Mouse (Mus musculus) heart, embryonic 14.5 days (tissue): ENCODE data around the gene Gm28038. TPM values are rescaled to one million over a fixed set of nuclear protein-coding genes. Genes with fewer than 3 reads are reported as not detected.
A peak's percentile ranks its signal among the peaks of the same experiment; 100 is the strongest.

ENCODE experiments used
- ATAC-seq: fragments of 200-750 bp; cut with Nextera tagmentation; 2 replicates; pipeline ENCODE4 v1.8.0; 2017; ENCODE audit warnings: low read depth, moderate TSS enrichment; ENCODE audit not compliant: insufficient number of reproducible peaks, insufficient read depth, low FRiP score
- H3K27ac ChIP-seq, 2 experiments: fragments of 200-500 bp in 1 of 2; fragments of 300-500 bp in 1 of 2; sonication (generic) in 1 of 2; replicated peaks in 1 of 2; 2 replicates each; pipeline ENCODE4 v1.5.1; 2012 to 2014; ENCODE audit warnings: low read depth in 2 of 2, low read length in 2 of 2, control low read depth in 1 of 2, mild to moderate bottlenecking in 1 of 2, mixed read lengths in 1 of 2; ENCODE audit not compliant: control insufficient read depth in 1 of 2, insufficient read depth in 1 of 2
- H3K27me3 ChIP-seq: fragments of 300-500 bp; sonication (generic); 2 replicates; pipeline ENCODE4 v1.6.1; 2014; ENCODE audit warnings: mild to moderate bottlenecking, low read length, control low read depth; ENCODE audit not compliant: control insufficient read depth, insufficient read depth
- H3K36me3 ChIP-seq: fragments of 300-500 bp; sonication (generic); 2 replicates; pipeline ENCODE4 v1.6.1; 2014; ENCODE audit warnings: mild to moderate bottlenecking, control low read depth, low read length, mixed read lengths; ENCODE audit not compliant: control insufficient read depth, insufficient read depth
- H3K4me1 ChIP-seq, 2 experiments: fragments of 200-500 bp in 1 of 2; fragments of 300-500 bp in 1 of 2; sonication (generic) in 1 of 2; 2 replicates each; pipeline ENCODE4 v1.6.1; 2012 to 2014; ENCODE audit warnings: low read length in 2 of 2, control low read depth in 1 of 2, mixed read lengths in 1 of 2; ENCODE audit not compliant: control insufficient read depth in 2 of 2, insufficient read depth in 2 of 2
- H3K4me2 ChIP-seq: fragments of 300-500 bp; sonication (generic); 2 replicates; pipeline ENCODE4 v1.6.1; 2014; ENCODE audit warnings: mild to moderate bottlenecking, low read length
- H3K4me3 ChIP-seq, 2 experiments: fragments of 200-500 bp in 1 of 2; fragments of 300-500 bp in 1 of 2; sonication (generic) in 1 of 2; 2 replicates each; pipeline ENCODE4 v1.5.1; 2012 to 2014; ENCODE audit warnings: low read length in 2 of 2, mild to moderate bottlenecking in 2 of 2, control low read depth in 1 of 2, low read depth in 1 of 2, moderate library complexity in 1 of 2; ENCODE audit not compliant: control insufficient read depth in 1 of 2, insufficient read depth in 1 of 2
- H3K9ac ChIP-seq: fragments of 300-500 bp; sonication (generic); 2 replicates; pipeline ENCODE4 v1.6.1; 2014; ENCODE audit warnings: mild to moderate bottlenecking, low read length
- H3K9me3 ChIP-seq: fragments of 300-500 bp; sonication (generic); 2 replicates; pipeline ENCODE4 v1.6.1; 2016; ENCODE audit warnings: low read length, control low read depth; ENCODE audit not compliant: control insufficient read depth
- WGBS: fragments of 180-500 bp; shearing (Covaris S2); extraction: QIAGEN DNeasy Blood & Tissue Kit; methylation state at CpG from one replicate; pipeline ENCODE4 v1.1.7; 2014; 5-methylcytosine and 5-hydroxymethylcytosine counted together
- polyA plus RNA-seq: library from polyadenylated mRNA; unstranded; fragments of >200 nt; fragmentation: Nextera tagmentation; extraction: Ambion mirVana; gene quantifications from 2 replicates; pipeline ENCODE4 v1.2.1, GENCODE M21; 2014

Gene Gm28038
- not detected in 2 replicates for polyA plus RNA-seq

DNA sequence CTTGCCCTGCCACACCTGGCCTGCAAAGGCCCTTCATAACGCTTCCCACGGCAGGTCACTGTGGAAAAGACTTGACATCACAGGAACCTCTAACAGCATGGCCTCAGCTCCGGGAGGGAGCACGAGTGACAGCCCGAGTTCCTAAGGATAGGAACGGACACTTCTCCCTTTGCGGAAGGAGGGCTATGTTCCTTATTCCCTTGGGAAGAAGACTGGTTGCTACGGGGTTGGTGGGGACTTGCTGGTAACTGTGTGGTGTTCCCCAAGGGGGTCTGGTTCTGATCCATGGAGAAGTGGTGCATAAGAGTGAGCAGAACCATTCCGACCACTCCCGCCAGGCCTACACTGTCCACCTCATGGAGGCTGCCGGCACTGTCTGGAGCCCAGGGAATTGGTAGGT, at the start of gene Gm28038:
Gm28038 (plus strand) TSS at position 301 of the 400 bp plus-strand sequence.
- Histone ChIP-seq H3K4me3 (no peak within 1 kb of the TSS), H3K4me2 (no peak within 1 kb of the TSS), H3K4me1 (peaks cover 7 to 9% of the 10 kb centered on the region in 2 experiments), H3K9ac (no peak within 1 kb of the TSS), H3K36me3 (peaks cover 10% of the 10 kb centered on the region), H3K27me3 (no peaks in the 10 kb centered on the region), H3K27ac (no peak within 1 kb of the TSS), H3K9me3 (no peaks in the 10 kb centered on the region)
- no peak for ATAC-seq
- 92% methylated on average over 11 of the region's 11 CpGs for WGBS

DNA sequence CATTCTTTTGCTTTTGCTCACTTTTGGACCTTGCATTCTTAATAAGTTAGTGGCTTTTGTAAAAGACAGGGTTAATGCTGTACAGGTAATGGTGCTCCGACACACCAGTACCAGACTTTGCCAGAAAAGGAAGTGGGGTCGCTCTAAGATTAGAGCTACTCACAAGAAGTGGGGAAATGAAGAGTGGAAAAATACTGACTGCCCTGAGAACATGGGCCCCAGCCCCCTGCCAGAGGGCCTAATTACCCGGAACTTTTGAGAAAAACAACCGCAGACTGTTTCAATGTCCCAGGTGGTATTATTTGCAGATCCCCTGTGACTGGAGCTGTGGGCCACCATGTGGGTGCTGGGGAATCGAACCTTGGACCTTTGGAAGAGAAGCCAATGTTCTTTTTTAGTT, 45.2 kb upstream of the Gm28038 start:
- H3K4me2 ChIP-seq, result no peak overlapping the region
- H3K4me1 ChIP-seq, result peaks cover 21 to 23% of the 10 kb centered on the region in 2 experiments
- H3K9ac ChIP-seq, result no peak overlapping the region
- H3K9me3 ChIP-seq, result peaks cover 2% of the 10 kb centered on the region; the same call in 1 of the 2 replicates
- WGBS, result 77% methylated on average over 5 of the region's 5 CpGs
- H3K27ac ChIP-seq, result no peak overlapping the region
- H3K4me3 ChIP-seq, result no peak overlapping the region
- peaks cover 5% of the 10 kb centered on the region for H3K36me3 ChIP-seq
- no peak for ATAC-seq
- H3K27me3 ChIP-seq, result no peaks in the 10 kb centered on the region

- H3K27ac ChIP-seq, result peak overlapping the region; percentile 84 to 91
- peak overlapping the region; percentile 91 for H3K9ac ChIP-seq
- WGBS, result 2% methylated on average over 18 of the region's 18 CpGs
- H3K4me1 ChIP-seq, result peaks cover 26 to 33% of the 10 kb centered on the region in 2 experiments
- no peaks in the 10 kb centered on the region for H3K9me3 ChIP-seq
- H3K27me3 ChIP-seq, result no peaks in the 10 kb centered on the region
- peak overlapping the region; percentile 76 to 93 for H3K4me3 ChIP-seq
- H3K4me2 ChIP-seq, result peak overlapping the region; percentile 79
- no peak for ATAC-seq
- peaks cover 15% of the 10 kb centered on the region for H3K36me3 ChIP-seq
Observed at GRCm38 (mm10) chr2:30236426-30237198, 44.2 kb upstream of the Gm28038 start.

GRCm38 (mm10) chr2:30237199-30237880, 43.5 kb upstream of the Gm28038 start, which contains the start of gene Lrrc8a:
TSS of gene Lrrc8a (plus strand) at chr2:30237715.
- H3K4me2 ChIP-seq, result peak within 1 kb of the TSS; percentile 90
- peak; percentile 91 for ATAC-seq
- peaks cover 26 to 40% of the 10 kb centered on the region in 2 experiments for H3K4me1 ChIP-seq
- WGBS, result under 1% methylated on average over 48 of the region's 67 CpGs
- peak within 1 kb of the TSS; percentile 76 to 93 for H3K4me3 ChIP-seq
- H3K9ac ChIP-seq, result peak within 1 kb of the TSS; percentile 91
- H3K27ac ChIP-seq, result peak within 1 kb of the TSS; percentile 87 to 91
- peaks cover 21% of the 10 kb centered on the region for H3K36me3 ChIP-seq
- H3K9me3 ChIP-seq, result no peaks in the 10 kb centered on the region
- H3K27me3 ChIP-seq, result no peaks in the 10 kb centered on the region

DNA sequence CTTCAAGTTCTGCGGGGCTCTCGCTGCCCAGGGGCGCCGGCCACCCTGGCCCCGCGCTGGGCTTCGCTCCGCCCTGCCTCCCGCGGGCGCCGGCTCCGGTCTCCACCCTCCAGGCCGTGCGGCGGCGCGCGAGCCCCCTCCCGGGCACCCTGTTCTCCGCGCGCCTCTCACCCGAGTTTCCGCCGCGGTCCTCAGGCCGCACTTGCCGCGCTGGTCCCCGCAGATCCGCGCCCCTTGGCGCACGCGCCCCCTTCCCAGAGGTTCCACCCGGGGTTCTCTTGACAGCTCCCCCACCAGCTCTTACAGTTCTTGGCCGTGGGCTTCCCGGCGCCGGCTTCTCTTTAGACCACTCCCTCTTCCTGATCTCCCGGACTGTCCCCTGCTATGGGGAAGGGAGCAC, 43.0 kb upstream of the Gm28038 start:
- peaks cover 24% of the 10 kb centered on the region for H3K36me3 ChIP-seq
- peak overlapping the region; percentile 87 to 91 for H3K27ac ChIP-seq
- under 1% methylated on average over 39 of the region's 42 CpGs for WGBS
- peak overlapping the region; percentile 91 for H3K9ac ChIP-seq
- peaks cover 32 to 46% of the 10 kb centered on the region in 2 experiments for H3K4me1 ChIP-seq
- H3K27me3 ChIP-seq, result no peaks in the 10 kb centered on the region
- peak overlapping the region; percentile 76 to 93 for H3K4me3 ChIP-seq
- ATAC-seq, result peak; percentile 76
- H3K9me3 ChIP-seq, result no peaks in the 10 kb centered on the region
- peak overlapping the region; percentile 90 for H3K4me2 ChIP-seq

DNA sequence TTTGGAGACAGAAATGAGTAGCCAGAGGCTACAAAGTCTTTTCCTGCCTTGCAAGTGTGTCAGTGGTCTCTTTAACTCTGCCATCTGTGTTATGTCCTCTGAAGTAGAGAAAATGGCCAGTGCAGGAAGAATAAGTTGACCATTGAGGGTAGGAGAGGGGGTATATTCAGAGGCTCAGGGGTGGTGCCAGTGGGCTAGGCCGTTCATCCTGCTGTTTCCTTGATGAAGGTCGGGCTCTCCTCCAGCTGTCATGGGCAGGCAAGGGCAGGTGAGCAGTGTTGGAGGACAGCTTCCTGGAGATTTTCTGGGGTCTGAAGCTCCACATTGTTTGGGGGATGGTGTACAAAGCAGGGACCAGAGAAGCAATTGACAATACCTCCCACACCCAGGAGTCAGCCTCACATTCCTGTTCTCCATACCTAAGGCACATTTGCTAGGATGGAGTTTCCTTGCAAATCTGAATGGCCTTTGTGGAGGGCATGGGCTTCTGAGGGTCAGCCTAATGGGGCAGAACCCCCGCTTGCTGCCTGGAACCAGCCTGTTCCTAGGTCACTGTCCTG, 41.9 kb upstream of the Gm28038 start:
- Histone ChIP-seq H3K27me3 (no peaks in the 10 kb centered on the region), H3K4me1 (peaks cover 32 to 52% of the 10 kb centered on the region in 2 experiments), H3K9me3 (no peaks in the 10 kb centered on the region), H3K36me3 (peaks cover 35% of the 10 kb centered on the region), H3K4me3 (peak overlapping the region; percentile 76 to 93), H3K27ac (peak overlapping the region; percentile 87 to 91), H3K9ac (peak overlapping the region; percentile 91), H3K4me2 (peak overlapping the region; percentile 90)
- ATAC-seq, result no peak
- WGBS, result 44% methylated on average over 3 of the region's 3 CpGs

DNA sequence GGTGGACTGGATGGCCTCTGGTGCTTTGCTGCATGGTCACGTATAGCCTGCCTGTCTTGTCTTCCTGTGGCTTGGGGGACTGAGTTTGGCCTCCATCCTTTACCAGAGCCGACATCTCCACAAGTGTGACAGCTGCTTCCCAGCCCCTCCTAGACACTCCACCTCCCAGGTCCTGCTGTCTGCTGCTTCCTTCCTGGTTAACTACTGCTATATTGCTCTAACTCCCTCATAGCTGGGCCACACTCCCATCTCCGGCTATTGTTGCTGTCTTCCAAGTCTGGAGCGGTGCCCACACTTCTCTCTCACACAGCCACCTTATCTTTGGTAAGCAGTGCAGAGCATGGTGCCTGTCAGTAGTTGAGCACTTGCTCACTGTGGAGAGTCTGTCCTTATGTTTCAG, 41.1 kb upstream of the Gm28038 start:
- peak overlapping the region; percentile 91 for H3K9ac ChIP-seq
- H3K27me3 ChIP-seq, result no peaks in the 10 kb centered on the region
- H3K27ac ChIP-seq, result peak overlapping the region; percentile 87 to 91
- ATAC-seq, result peak; percentile 31
- peak overlapping the region; percentile 90 for H3K4me2 ChIP-seq
- H3K4me3 ChIP-seq, result peak overlapping the region in 1 of 2 experiments; percentile 8; a peak in 2 of 4 replicates
- WGBS, result 19% methylated on average over 4 of the region's 4 CpGs
- peaks cover 32 to 52% of the 10 kb centered on the region in 2 experiments for H3K4me1 ChIP-seq
- H3K9me3 ChIP-seq, result no peaks in the 10 kb centered on the region
- H3K36me3 ChIP-seq, result peaks cover 43% of the 10 kb centered on the region
